Mouse (Mus musculus) cerebellum, adult 2 months (tissue): Measurements from ENCODE around the gene Gm20479.

Source experiments
- CTCF ChIP-seq: fragments of 200-500 bp; IDR thresholded peaks from 2 replicates; pipeline ENCODE4 v1.5.1; 2011; ENCODE audit warnings: low read depth, mild to moderate bottlenecking, control low read depth, low read length, moderate library complexity, borderline replicate concordance; ENCODE audit not compliant: insufficient read depth
- POLR2A ChIP-seq: fragments of 200-500 bp; IDR thresholded peaks from 2 replicates; pipeline ENCODE4 v1.6.1; 2011; ENCODE audit warnings: low read length, control low read depth, borderline replicate concordance; ENCODE audit not compliant: insufficient read depth

GRCm38 (mm10) chr7:27329981-27330380 lies 27.2 kb downstream of the Gm20479 start:
- no peak for TF ChIP-seq CTCF
- no peak for TF ChIP-seq POLR2A
